Comparison of ENCODE assay signal across 20 mouse cellular contexts in the genomic region with DNA sequence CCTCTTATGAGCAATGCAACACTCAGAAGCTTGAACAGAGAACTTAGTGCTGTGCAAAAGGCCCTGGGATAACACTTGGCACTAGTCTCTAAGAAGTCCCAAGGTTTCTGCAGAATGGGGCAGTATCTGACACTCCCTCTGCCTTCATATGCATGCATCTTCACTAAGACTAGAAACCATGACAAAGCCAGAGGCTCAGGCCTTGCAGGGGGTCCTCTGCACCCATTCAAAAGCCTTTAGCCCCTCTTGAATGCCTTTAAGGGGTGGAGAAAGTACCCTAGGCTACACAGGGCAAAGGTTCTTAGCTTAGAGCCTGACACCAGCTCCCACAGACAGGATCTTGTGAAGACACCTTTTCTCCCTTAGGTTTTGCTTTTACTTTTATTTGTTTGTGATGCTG. TPM values are rescaled to one million over a fixed set of nuclear protein-coding genes. Genes with fewer than 3 reads are reported as not detected.
"Had no signal": no experiment of that assay in that cellular context is flagged by ENCODE, and none has a peak within 500 bp of the region (broad histone marks: within the 10 kb centered on the region; RNA-seq: fewer than 3 reads in every experiment).

No protein-coding gene starts in this region.

- H3K4me1 ChIP-seq: neural tube, embryonic 13.5 days; neural tube, embryonic 15.5 days had no signal

- H3K4me3 ChIP-seq: midbrain, embryonic 10.5 days; midbrain, embryonic 12.5 days; myocyte; neural tube, embryonic 13.5 days; neural tube, embryonic 15.5 days had no signal

- H3K36me3 ChIP-seq: midbrain, embryonic 10.5 days; midbrain, embryonic 12.5 days; neural tube, embryonic 13.5 days; neural tube, embryonic 15.5 days had no signal

- H3K27ac ChIP-seq: midbrain, embryonic 10.5 days; midbrain, embryonic 12.5 days; neural tube, embryonic 13.5 days; neural tube, embryonic 15.5 days had no signal

- H3K27me3 ChIP-seq: midbrain, embryonic 12.5 days; neural tube, embryonic 13.5 days; neural tube, embryonic 15.5 days had no signal

- H3K9me3 ChIP-seq: midbrain, embryonic 10.5 days; midbrain, embryonic 12.5 days; neural tube, embryonic 13.5 days; neural tube, embryonic 15.5 days had no signal

- ATAC-seq: midbrain, embryonic 16.5 days had no signal

- DNase-seq: lung, embryonic 14.5 days; lung, postnatal 10 days; lung, postnatal 4 days; midbrain, embryonic 14.5 days; retina, postnatal 1 day; right cerebral cortex, adult 18-20 months; right cerebral cortex, postnatal 25 days; right cerebral cortex, postnatal 4 days; spleen, adult 18-20 months; thymus, adult 18-20 months; thymus, postnatal 14 days; thymus, postnatal 36 days had no signal

- H3K9ac ChIP-seq: lung, embryonic 14.5 days; midbrain, embryonic 12.5 days; neural tube, embryonic 13.5 days; neural tube, embryonic 15.5 days had no signal

RNA-seq across cellular contexts. Expression of gene Sox11, which starts 21.7 kb away (rescaled TPM):
- total RNA-seq: megakaryocyte, adult 5-6 weeks; megakaryocyte-erythroid progenitor cell, adult 5-6 weeks had no signal
